21 mouse cellular contexts compared by ENCODE assay signal in the genomic region with DNA sequence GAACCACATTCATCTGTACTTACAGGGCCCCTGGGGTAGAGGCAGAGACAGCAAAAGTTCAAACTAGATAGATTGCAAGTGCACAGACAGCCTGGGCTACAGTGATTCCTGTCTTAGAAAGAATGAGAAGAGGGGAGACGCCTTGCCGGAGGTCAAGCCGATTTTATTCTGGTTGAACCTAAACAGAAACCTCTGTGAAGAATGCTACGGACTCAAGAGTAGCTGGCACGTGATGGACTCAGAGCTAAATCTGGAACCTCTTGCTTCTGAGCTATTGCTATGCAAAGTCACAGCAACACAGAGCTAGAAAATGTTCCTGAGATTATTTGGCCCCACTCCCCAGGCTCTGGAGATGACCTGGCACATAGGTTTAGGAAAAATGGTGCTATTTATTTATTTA.
A peak's percentile ranks its signal among the peaks of the same experiment; 100 is the strongest.
DNase-seq lines count a peak whose midpoint lies in the region; ATAC-seq and TF ChIP-seq lines count a peak whose summit lies in the region.
"Had no signal": no experiment of that assay in that cellular context is flagged by ENCODE, and none has a peak within 500 bp of the region (broad histone marks: within the 10 kb centered on the region; RNA-seq: fewer than 3 reads in every experiment).

No protein-coding gene starts in this region.

- no peak for TF ChIP-seq POLR2A in heart, adult 2 months (IDR thresholded peaks at IDR 0.05; ENCODE audit: insufficient read depth, low read depth, low read length)

- WGBS in heart, adult 2 months, result 63% methylated on average over 5 of the region's 5 CpGs
- 32% methylated on average over 5 of the region's 5 CpGs for WGBS in heart, embryonic 13.5 days
- 43% methylated on average over 5 of the region's 5 CpGs for WGBS in heart, postnatal 0 days

- peaks cover 6% of the 10 kb centered on the region for H3K4me1 ChIP-seq in heart, adult 2 months (ENCODE audit: control insufficient read depth, insufficient read depth, low read length)
- peaks cover 50% of the 10 kb centered on the region for H3K4me1 ChIP-seq in heart, embryonic 13.5 days
- peaks cover 17% of the 10 kb centered on the region for H3K4me1 ChIP-seq in heart, postnatal 0 days (ENCODE audit: control insufficient read depth, insufficient read depth)

- no peak overlapping the region for H3K9ac ChIP-seq in heart, adult 2 months (ENCODE audit: low read depth, low read length)
- H3K9ac ChIP-seq in heart, embryonic 13.5 days, result no peak overlapping the region
- H3K9ac ChIP-seq in heart, postnatal 0 days (replicated peaks; ENCODE audit: low read depth, low read length), result no peak overlapping the region
- H3K9ac ChIP-seq: forebrain, embryonic 13.5 days; forebrain, postnatal 0 days; hindbrain, embryonic 12.5 days had no signal

- 0 out of 2 replicates have a peak, but pooled peaks cover 4% of the 10 kb centered on the region for H3K9me3 ChIP-seq in heart, embryonic 13.5 days
- no peaks in the 10 kb centered on the region for H3K9me3 ChIP-seq in heart, postnatal 0 days (replicated peaks; ENCODE audit: control insufficient read depth, low read length)
- H3K9me3 ChIP-seq: embryonic facial prominence, embryonic 10.5 days; forebrain, embryonic 13.5 days; hindbrain, embryonic 12.5 days had no signal

- intact Hi-C loops in heart, adult 2 months (cut with DNase I), result loop anchor here (5.0 kb wide), 2 partner anchors 57 to 182 kb away; no protein-coding TSS in a partner anchor
- intact Hi-C loops in heart, postnatal 14 days (cut with DNase I), result loop anchor here (2.0 to 5.0 kb wide), 3 partner anchors 57 to 187 kb away; a partner anchor contains a TSS
- intact Hi-C loops in heart, postnatal 36 days (cut with DNase I), result loop anchor here (5.0 kb wide), 3 partner anchors 82 to 282 kb away; no protein-coding TSS in a partner anchor

- H3K79me2 ChIP-seq in heart, adult 2 months (replicated peaks; ENCODE audit: control insufficient read depth, insufficient read depth, low read length), result no peaks in the 10 kb centered on the region

- no peak for ATAC-seq in heart, embryonic 13.5 days (ENCODE audit: extremely low read depth, insufficient number of reproducible peaks, low FRiP score, low TSS enrichment)
- ATAC-seq in heart, postnatal 0 days (ENCODE audit: insufficient read depth, low read depth), result no peak
- ATAC-seq in megakaryocyte-erythroid progenitor cell, adult 5-6 weeks (replicated peaks; ENCODE audit: low FRiP score, low TSS enrichment, poor library complexity, severe bottlenecking), result no peak
- ATAC-seq: activated CD4-positive, CD25-positive, alpha-beta regulatory T cell, adult 4 months; forebrain, embryonic 13.5 days; forebrain, postnatal 0 days; hindbrain, embryonic 16.5 days; inflammation-experienced regulatory T-cells, adult 6 months; intestine, postnatal 0 days; Patski had no signal

- no peaks in the 10 kb centered on the region for H3K27me3 ChIP-seq in heart, adult 2 months (ENCODE audit: control insufficient read depth, insufficient read depth, low read length)
- no peaks in the 10 kb centered on the region for H3K27me3 ChIP-seq in heart, embryonic 13.5 days (replicated peaks)
- no peaks in the 10 kb centered on the region for H3K27me3 ChIP-seq in heart, postnatal 0 days (ENCODE audit: control insufficient read depth, insufficient read depth, low read length)
- H3K27me3 ChIP-seq: forebrain, embryonic 13.5 days; hindbrain, embryonic 12.5 days; Patski had no signal

- peak overlapping the region; percentile 46; the same call in 1 of the 2 replicates for H3K27ac ChIP-seq in heart, adult 2 months
- peak overlapping the region; percentile 88 for H3K27ac ChIP-seq in heart, embryonic 13.5 days (replicated peaks)
- peak overlapping the region; percentile 81 for H3K27ac ChIP-seq in heart, postnatal 0 days (ENCODE audit: low read depth)
- H3K27ac ChIP-seq: embryonic facial prominence, embryonic 10.5 days; forebrain, embryonic 13.5 days; hindbrain, embryonic 12.5 days had no signal

- no peak overlapping the region for H3K4me3 ChIP-seq in heart, adult 2 months
- H3K4me3 ChIP-seq in heart, embryonic 13.5 days, result no peak overlapping the region
- H3K4me3 ChIP-seq in heart, postnatal 0 days (ENCODE audit: low read depth, low read length), result no peak overlapping the region
- H3K4me3 ChIP-seq: embryonic facial prominence, embryonic 10.5 days; forebrain, embryonic 13.5 days; hindbrain, embryonic 12.5 days had no signal

- DNase-seq in heart, adult 2 months, result peak in 1 of 2 experiments; percentile 15
- no peak for DNase-seq in heart, postnatal 14 days
- no peak for DNase-seq in heart, postnatal 36 days
- peak; percentile 56 for DNase-seq in heart, postnatal 0 days (ENCODE audit: low spot score)
- no peak for DNase-seq in cerebellum, adult 11-12 months
- DNase-seq: adrenal gland, postnatal 14 days; cerebellum, adult 2 months; cerebellum, postnatal 10 days; forebrain, postnatal 0 days; gastrocnemius, postnatal 25 days; kidney, adult 8-10 months had no signal

- no peak for TF ChIP-seq EP300 in heart, adult 2 months (IDR thresholded peaks at IDR 0.05; ENCODE audit: insufficient read depth, low read depth, low read length)
- no peak for TF ChIP-seq EP300 in heart, postnatal 0 days (IDR thresholded peaks at IDR 0.05; ENCODE audit: low read depth)

- H3K36me3 ChIP-seq in heart, adult 2 months (ENCODE audit: control insufficient read depth, insufficient read depth, low read length), result no peaks in the 10 kb centered on the region
- H3K36me3 ChIP-seq in heart, embryonic 13.5 days, result no peaks in the 10 kb centered on the region
- no peaks in the 10 kb centered on the region for H3K36me3 ChIP-seq in heart, postnatal 0 days (replicated peaks; ENCODE audit: control insufficient read depth, insufficient read depth, low read length)
- H3K36me3 ChIP-seq: embryonic facial prominence, embryonic 10.5 days; hindbrain, embryonic 12.5 days had no signal

- no peak for TF ChIP-seq CTCF in heart, adult 2 months (IDR thresholded peaks at IDR 0.05)
- no peak for TF ChIP-seq CTCF in heart, postnatal 0 days (IDR thresholded peaks at IDR 0.05; ENCODE audit: low read depth)

- no peak overlapping the region for H3K4me2 ChIP-seq in heart, embryonic 13.5 days
- no peak overlapping the region for H3K4me2 ChIP-seq in heart, postnatal 0 days (ENCODE audit: low read depth, low read length)
- H3K4me2 ChIP-seq: forebrain, embryonic 13.5 days; hindbrain, embryonic 12.5 days had no signal
